Mouse (Mus musculus): ENCODE measurements at regions not wholly inside any gene's neighbourhood (a gene's known extent, or its start where the extent isn't known, plus 50 kb on each side); places are given as distances from the start of the nearest gene placed in this dataset.

GRCm38 (mm10) chrX:99550057-99550760, 79.1 kb upstream of the Pja1 start:
- ATAC-seq (replicated peaks; ENCODE audit: poor library complexity), result peak; percentile 26; the same call in 1 of the 2 replicates

DNA sequence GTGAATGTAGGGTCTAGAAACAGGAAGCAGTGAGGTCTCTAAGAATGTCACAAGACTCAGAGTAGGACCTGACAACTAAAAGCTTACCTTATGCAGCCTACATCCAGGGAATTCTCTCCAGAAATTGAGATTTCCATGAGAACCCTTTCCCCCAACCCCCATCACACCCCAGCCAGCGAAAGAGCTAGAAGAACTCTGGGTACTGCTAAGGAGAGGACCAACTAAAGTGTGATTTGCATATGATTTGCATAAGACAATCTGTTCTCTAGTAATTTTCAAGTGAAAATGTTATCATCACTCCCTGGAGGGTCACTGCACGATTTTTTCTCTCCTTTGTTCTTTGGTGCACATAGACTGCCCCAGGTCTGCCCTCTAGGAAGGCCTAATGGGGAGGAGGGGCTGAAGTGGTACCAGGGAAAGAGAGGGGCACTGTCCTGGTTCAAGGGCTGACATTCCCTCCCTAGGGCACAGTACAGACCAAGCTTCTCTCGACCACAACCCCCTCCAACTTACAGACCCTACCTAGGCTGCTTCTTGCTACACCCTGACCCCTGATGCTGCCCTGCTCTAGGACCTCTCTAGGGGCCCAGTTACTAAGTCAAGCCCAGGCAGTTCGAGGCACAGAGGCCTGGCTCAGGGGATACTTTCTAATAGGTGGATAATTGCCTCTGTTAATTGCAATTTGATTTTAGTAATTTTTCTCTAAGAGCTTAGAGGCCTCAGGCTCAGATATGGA, 77.4 kb upstream of the Pja1 start:
- no peak for ATAC-seq (replicated peaks; ENCODE audit: poor library complexity)

- ATAC-seq (replicated peaks; ENCODE audit: poor library complexity), result peak; percentile 76
These were observed 73.3 kb upstream of the Pja1 start for GRCm38 (mm10) chrX:99544410-99544809.

- ATAC-seq (replicated peaks; ENCODE audit: poor library complexity), result no peak
These were observed 70.8 kb upstream of the Pja1 start for GRCm38 (mm10) chrX:99541916-99542315.

DNA sequence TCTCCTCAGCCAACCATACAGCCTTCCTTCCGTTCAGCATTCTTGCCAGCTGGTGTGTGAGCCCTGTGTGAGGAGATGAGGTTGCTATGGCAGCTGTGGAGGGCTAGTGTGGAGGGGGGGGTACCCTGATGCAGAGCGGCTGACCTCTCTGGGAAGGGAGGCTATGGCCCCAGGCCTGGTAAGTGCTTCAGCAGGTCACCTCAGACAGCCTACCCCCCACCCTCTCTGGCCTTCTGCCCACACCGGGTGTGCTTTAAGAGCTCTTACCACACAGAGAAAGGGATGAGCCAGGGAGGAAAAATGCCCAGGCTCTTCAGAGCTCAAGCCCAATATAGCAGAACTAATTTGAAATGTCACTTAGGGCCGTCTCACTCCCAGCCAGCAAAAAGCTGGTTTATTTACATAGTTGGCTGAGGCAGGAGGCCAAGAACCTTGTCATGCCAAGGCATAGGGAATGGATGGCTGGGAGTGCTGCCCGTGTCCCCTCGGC, 69.1 kb upstream of the Pja1 start:
- no peak for ATAC-seq (replicated peaks; ENCODE audit: poor library complexity)

- ATAC-seq (replicated peaks; ENCODE audit: poor library complexity), result no peak
These were observed 68.6 kb upstream of the Pja1 start for GRCm38 (mm10) chrX:99539684-99540083.

- no peak for ATAC-seq (replicated peaks; ENCODE audit: poor library complexity)
These were observed 66.7 kb upstream of the Pja1 start for GRCm38 (mm10) chrX:99537814-99538213.

GRCm38 (mm10) chrX:99534922-99535321, 63.8 kb upstream of the Pja1 start:
- no peak for ATAC-seq (replicated peaks; ENCODE audit: poor library complexity)

DNA sequence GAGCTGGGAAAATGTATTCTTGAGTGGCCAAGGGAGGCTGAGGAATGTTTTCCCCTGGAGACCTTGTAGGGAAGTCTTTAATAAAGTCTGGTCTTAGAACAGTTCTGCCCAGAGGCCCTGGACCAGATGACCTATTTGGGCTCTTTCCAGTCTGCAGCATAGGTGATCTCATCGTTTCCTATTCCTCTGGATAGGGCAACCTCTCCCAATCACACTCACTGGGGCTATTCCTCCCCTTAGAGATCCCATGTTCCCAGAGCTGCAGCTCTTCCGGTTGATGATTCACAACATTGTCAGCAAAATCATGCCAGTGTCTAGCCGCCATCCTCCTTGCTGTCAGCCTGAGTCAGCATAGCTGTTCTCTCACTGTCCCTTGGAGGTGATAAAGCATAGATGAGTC, 60.1 kb upstream of the Pja1 start:
- no peak for ATAC-seq (replicated peaks; ENCODE audit: poor library complexity)

GRCm38 (mm10) chrX:99530511-99530910, 59.4 kb upstream of the Pja1 start:
- no peak for ATAC-seq (replicated peaks; ENCODE audit: poor library complexity)

GRCm38 (mm10) chrX:99523306-99523705, 52.2 kb upstream of the Pja1 start:
- peak; percentile 84 for ATAC-seq (replicated peaks; ENCODE audit: poor library complexity)

- ATAC-seq (replicated peaks; ENCODE audit: poor library complexity), result peak; percentile 97
These were observed 51.8 kb upstream of the Pja1 start for GRCm38 (mm10) chrX:99522830-99523229.

DNA sequence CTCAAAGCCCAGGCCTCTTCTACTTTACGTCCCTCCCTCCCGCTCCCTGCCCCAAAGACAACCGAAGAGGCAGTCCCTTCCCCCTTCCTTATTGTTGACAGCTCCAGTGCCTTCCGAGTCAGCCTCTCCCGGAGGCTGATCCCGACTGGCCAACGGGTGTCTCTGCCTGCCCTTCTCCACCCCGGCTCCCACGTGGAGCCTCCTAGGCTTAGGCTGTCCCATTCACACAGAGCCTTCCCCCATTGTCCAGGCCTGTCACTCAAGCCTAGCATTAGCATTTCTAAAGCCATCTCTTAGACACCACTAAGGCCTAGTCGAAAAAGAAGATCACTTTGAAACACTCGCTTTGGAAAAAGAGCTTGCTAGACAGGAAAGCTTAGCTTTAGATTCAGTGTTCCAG, 51.2 kb upstream of the Pja1 start:
- no peak for ATAC-seq (replicated peaks; ENCODE audit: poor library complexity)

DNA sequence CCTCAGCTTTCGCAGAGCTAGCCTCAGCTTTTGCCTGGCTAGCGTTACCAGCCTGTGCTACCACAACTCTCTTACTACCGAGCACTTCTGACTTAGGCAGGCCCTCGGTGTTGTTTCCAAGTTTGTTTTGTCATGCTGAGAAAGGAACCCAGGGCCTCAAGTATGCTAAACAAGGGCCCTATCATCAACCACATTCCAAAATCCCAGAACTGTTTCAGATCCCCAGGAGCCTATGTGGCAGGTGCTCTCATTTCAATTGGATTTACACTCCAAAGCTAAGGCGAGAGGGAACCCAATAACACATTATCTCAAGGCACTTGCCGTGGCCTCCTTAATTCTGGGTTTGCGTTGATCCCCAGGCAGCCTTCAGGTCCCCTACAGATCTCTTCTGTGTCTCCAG, 50.8 kb upstream of the Pja1 start:
- ATAC-seq (replicated peaks; ENCODE audit: poor library complexity), result no peak
